Mouse (Mus musculus) fibroblast of lung, adult 2 months (primary cell): ENCODE measurements around the gene Samsn1.
"Not testable (repeated sequence)": the region's sequence is repeated elsewhere in the genome, so short reads cannot be mapped to it uniquely, and the experiment has no call there.

Experiments used
- DNase-seq: peaks from one replicate; pipeline ENCODE4 v3.0.0-alpha.2; 2011; ENCODE audit warnings: low read depth

Gene Samsn1

GRCm38 (mm10) chr16:75875896-75876295 lies 146.2 kb downstream of the Samsn1 start:
- DNase-seq = no peak

- no peak for DNase-seq
Measured at GRCm38 (mm10) chr16:75874508-75874907, 147.6 kb downstream of the Samsn1 start.

GRCm38 (mm10) chr16:75872241-75872640 lies 149.8 kb downstream of the Samsn1 start:
- DNase-seq = no peak

GRCm38 (mm10) chr16:75867400-75867799 lies 154.7 kb downstream of the Samsn1 start:
- no peak for DNase-seq

DNA sequence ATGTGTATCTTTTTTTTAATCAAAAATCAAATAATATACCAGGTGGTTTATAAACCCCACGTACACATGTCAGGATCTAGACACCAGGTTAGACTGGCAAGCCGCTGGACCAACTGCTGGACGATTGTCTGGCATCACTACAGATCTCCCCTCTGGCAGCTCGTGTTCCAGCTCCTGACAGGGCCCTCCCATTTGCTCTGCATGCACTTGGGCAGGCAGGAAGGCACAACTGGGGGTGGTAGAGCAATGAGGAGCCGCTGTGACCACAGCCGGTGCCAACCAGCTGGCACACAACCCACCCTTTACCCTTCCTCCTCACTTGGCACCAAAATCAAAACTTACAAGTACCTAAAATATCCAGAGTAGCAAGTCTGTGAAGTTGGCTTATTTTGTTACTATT lies 156.6 kb downstream of the Samsn1 start:
- no peak for DNase-seq

- DNase-seq = no peak
Measured at GRCm38 (mm10) chr16:75864673-75865072, 157.4 kb downstream of the Samsn1 start.

- DNase-seq = no peak
Measured at GRCm38 (mm10) chr16:75856343-75856742, 165.7 kb downstream of the Samsn1 start.

- no peak for DNase-seq
Measured at GRCm38 (mm10) chr16:75855402-75855801, 166.7 kb downstream of the Samsn1 start.

DNA sequence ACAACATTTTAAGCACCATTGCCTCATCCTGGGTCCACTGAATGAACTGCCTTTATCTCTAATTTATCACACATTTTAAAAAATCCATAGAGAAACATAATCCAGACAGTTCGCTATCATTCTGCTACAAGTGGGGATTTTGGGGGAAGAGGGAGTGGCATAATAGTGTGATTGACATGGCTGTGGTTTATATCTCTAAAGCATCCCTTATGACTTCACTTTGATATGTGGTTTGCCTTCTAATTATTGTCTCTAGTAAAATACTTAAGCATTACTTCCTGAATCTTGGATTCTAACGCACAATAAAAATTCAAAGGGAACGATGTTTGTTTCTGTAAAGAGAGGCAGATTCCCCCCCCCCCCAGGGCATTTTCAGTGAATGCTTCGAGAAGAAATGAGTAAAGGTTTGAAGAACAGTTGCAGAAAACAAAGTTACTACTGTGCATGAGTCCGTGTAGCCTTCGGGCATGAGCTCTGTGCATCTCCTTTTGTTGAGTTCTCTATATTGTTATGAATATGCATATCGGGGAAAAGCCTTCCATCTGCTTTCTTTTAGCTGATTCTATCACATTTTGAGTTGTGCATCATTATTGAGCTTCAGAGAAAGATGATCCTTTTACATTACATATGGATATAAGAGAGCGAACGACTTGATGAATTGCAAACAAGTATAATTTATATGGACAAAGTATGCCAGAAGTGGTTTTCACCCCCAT lies 168.4 kb downstream of the Samsn1 start:
- DNase-seq = no peak

DNA sequence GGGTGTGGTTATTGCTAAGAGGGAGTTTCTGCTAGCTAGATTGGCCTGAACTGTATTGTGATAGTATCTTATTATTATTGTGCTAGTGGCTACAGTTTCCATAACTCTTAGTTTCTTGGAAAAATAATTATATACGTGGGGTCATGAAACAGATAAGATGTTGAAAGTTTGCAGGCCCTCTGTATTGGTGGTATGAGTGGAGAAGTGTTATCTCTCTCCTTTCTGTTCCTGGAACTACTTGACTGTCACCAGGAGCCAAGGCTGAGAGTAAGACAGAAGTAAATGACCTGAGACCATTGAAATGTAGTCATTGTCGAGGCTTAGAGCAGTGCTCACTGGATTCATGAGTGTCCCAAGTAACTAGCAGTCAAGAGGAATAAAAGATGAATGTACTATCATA lies 169.6 kb downstream of the Samsn1 start:
- DNase-seq = no peak

GRCm38 (mm10) chr16:75849039-75849438 lies 173.0 kb downstream of the Samsn1 start:
- no peak for DNase-seq

GRCm38 (mm10) chr16:75843653-75844062 lies 178.4 kb downstream of the Samsn1 start:
- no peak for DNase-seq

DNA sequence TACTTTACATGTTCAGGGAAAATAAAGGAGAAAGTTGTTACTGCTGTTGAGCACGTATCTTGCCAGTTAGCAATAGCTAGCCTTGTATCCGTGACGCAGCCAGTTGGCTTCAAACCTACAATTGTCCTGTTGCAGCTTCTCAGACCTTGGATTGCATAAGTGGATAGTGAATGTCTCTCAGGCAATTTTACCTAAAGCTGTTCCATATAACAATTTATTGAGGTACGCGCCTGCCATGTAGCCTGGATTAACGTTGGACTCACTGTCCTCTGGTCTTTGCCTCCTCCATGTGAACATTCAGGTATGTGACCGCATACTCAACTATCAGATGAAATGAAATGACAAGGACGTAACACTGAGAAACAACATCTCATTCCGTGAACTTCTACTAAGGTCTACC lies 179.1 kb downstream of the Samsn1 start:
- no peak for DNase-seq

- DNase-seq = no peak
Measured at GRCm38 (mm10) chr16:75842569-75842968, 179.5 kb downstream of the Samsn1 start.

- no peak for DNase-seq
Measured at GRCm38 (mm10) chr16:75837728-75838451, 184.2 kb downstream of the Samsn1 start.

- no peak for DNase-seq
Measured at GRCm38 (mm10) chr16:75831390-75831789, 190.7 kb downstream of the Samsn1 start.

GRCm38 (mm10) chr16:75826949-75827348 lies 195.1 kb downstream of the Samsn1 start:
- not testable (repeated sequence) for DNase-seq

- DNase-seq = no peak
Measured at GRCm38 (mm10) chr16:75826498-75826897, 195.6 kb downstream of the Samsn1 start.

GRCm38 (mm10) chr16:75823226-75823625 lies 198.9 kb downstream of the Samsn1 start:
- DNase-seq = no peak

DNA sequence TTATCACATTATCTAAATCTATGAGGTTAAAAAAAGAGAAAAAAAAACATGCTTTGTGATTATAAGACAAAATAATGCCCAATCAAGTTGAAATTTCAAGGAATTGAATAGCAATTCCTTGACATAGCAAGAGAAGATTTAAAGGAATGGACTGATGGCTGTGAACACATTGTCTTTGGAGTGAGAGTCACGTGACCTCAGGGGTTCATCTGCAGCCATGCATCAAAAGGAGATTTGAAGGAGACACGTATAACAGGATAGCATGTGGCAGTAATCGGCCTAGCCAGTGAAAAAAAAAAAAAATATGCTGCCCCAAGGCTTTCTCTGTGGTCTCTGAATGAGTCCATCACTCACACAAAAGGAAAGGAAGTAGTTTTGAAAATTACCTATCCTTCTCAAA lies 201.1 kb downstream of the Samsn1 start:
- DNase-seq = no peak
